Mouse (Mus musculus): ENCODE measurements around the gene Htr1f. TPM values are rescaled to one million over a fixed set of nuclear protein-coding genes. Genes with fewer than 3 reads are reported as not detected.

Htr1f gene
- polyA plus RNA-seq (2012; rRNA removed) = 0.06 and 0.10 TPM in 2 replicates

DNA sequence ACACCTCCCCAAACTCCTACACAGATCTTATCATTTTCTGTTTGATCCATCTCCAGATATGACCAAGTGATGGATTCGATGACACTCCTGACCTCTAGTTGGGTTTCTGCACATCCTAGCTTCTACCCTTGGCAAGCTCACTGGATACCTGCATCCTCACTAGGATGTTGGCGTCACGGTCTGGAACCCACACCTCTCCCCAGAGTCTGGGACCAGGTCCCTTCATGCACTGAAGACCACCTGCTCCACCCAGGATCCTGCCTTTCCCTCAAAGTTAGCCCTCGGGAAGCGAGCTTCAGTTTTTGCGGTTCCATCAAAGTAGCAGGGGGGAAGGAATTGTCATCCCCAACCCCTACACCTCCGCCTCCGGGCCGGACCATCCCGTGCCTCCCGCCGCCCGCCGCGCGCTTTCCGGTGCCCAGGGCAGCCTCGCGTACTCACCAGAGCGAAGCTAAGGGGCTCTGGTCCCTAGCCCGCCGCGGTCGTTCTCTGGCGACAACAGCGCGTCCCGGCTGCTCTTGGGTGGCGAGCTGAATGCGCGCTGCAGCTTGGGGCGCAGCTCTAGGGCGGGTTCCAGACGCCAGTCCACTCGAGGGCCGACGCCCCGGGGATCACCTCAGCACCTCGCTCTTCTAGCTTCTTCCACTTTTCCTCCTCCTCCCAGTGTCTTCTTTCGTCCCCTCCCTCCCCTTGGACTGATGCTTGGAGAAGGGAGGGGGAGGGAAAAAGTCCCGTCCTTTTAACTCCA is at the start of gene Htr1f:
Gene Htr1f (minus strand): TSS at position 671 of the 748 bp plus-strand sequence.

